Mouse (Mus musculus): ENCODE data around the gene Mefv. TPM values are rescaled to one million over a fixed set of nuclear protein-coding genes. Genes with fewer than 3 reads are reported as not detected.
"Not testable (repeated sequence)": the region's sequence is repeated elsewhere in the genome, so short reads cannot be mapped to it uniquely, and the experiment has no call there.

The Mefv gene
- polyA plus RNA-seq, 1 experiment = 1.3 TPM

GRCm38 (mm10) chr16:3700893-3701292 is 17.0 kb downstream of the Mefv start:
- no peaks in the 10 kb centered on the region for H3K4me1 ChIP-seq (replicated peaks; ENCODE audit: control insufficient read depth, insufficient read depth, low read length)
- no peak overlapping the region for H3K27ac ChIP-seq (ENCODE audit: control insufficient read depth, insufficient read depth, low read length)
- DNase-seq = no peak
- TF ChIP-seq POLR2A (IDR thresholded peaks at IDR 0.05; ENCODE audit: control insufficient read depth, extremely low read depth, insufficient read depth, low read length, poor library complexity) = no peak
- 45% methylated on average over 1 of the region's 1 CpGs for WGBS
- H3K27me3 ChIP-seq (ENCODE audit: control insufficient read depth, insufficient read depth, low read length) = no peaks in the 10 kb centered on the region
- H3K36me3 ChIP-seq (ENCODE audit: control insufficient read depth, insufficient read depth, low read length) = no peaks in the 10 kb centered on the region
- no peak overlapping the region for H3K4me3 ChIP-seq (ENCODE audit: control insufficient read depth, insufficient read depth, low read length)

- Histone ChIP-seq H3K27me3 (ENCODE audit: control insufficient read depth, insufficient read depth, low read length) (no peaks in the 10 kb centered on the region), H3K36me3 (ENCODE audit: control insufficient read depth, insufficient read depth, low read length) (no peaks in the 10 kb centered on the region), H3K27ac (ENCODE audit: control insufficient read depth, insufficient read depth, low read length) (no peak overlapping the region), H3K4me1 (replicated peaks; ENCODE audit: control insufficient read depth, insufficient read depth, low read length) (no peaks in the 10 kb centered on the region), H3K4me3 (ENCODE audit: control insufficient read depth, insufficient read depth, low read length) (no peak overlapping the region)
- no peak for DNase-seq
- no peak for TF ChIP-seq POLR2A (IDR thresholded peaks at IDR 0.05; ENCODE audit: control insufficient read depth, extremely low read depth, insufficient read depth, low read length, poor library complexity)
- no peak for TF ChIP-seq CTCF (IDR thresholded peaks at IDR 0.05; ENCODE audit: borderline replicate concordance, control insufficient read depth, extremely low read depth, insufficient read depth, low read length, poor library complexity)
- 72% methylated on average over 8 of the region's 8 CpGs for WGBS
These were observed 18.6 kb downstream of the Mefv start for GRCm38 (mm10) chr16:3699281-3699680.

- DNase-seq; H3K4me3 ChIP-seq (ENCODE audit: control insufficient read depth, insufficient read depth, low read length); H3K4me1 ChIP-seq (replicated peaks; ENCODE audit: control insufficient read depth, insufficient read depth, low read length); H3K36me3 ChIP-seq (ENCODE audit: control insufficient read depth, insufficient read depth, low read length); H3K27me3 ChIP-seq (ENCODE audit: control insufficient read depth, insufficient read depth, low read length); H3K27ac ChIP-seq (ENCODE audit: control insufficient read depth, insufficient read depth, low read length): not testable (repeated sequence)
- WGBS = 69% methylated on average over 20 of the region's 20 CpGs
These were observed 28.3 kb downstream of the Mefv start for GRCm38 (mm10) chr16:3689608-3690007.

Other genes starting within 250 kb of the Mefv start
- gene Olfr161, start 127.1 kb downstream of the Mefv start, polyA plus RNA-seq (2012; rRNA removed) = not detected in 2 replicates
- gene Zfp263, start 26.0 kb upstream of the Mefv start, polyA plus RNA-seq (2012; rRNA removed) = 15.7 and 16.0 TPM in 2 replicates
- gene Olfr15, start 112.8 kb upstream of the Mefv start, polyA plus RNA-seq (2012; rRNA removed) = not detected in 2 replicates
- gene Zfp174, start 129.2 kb upstream of the Mefv start, polyA plus RNA-seq (2012; rRNA removed) = 1.1 and 1.3 TPM in 2 replicates
- 107 and 115 TPM in 2 replicates for gene Naa60, start 154.3 kb upstream of the Mefv start, polyA plus RNA-seq (2012; rRNA removed)
- 6.3 and 7.5 TPM in 2 replicates for gene Zfp597, start 166.5 kb upstream of the Mefv start, polyA plus RNA-seq (2012; rRNA removed)
- not detected in 2 replicates for gene Gm20695, start 166.6 kb upstream of the Mefv start, polyA plus RNA-seq (2012; rRNA removed)
- 9.0 and 12.0 TPM in 2 replicates for gene 1700037C18Rik, start 190.6 kb upstream of the Mefv start, polyA plus RNA-seq (2012; rRNA removed)
- gene Cluap1, start 190.7 kb upstream of the Mefv start, polyA plus RNA-seq (2012; rRNA removed) = 19.4 and 22.9 TPM in 2 replicates

All from thymus, adult 2 months (tissue).